Mouse (Mus musculus): Measurements from ENCODE around the gene Tpcn2.

Gene Tpcn2

DNA sequence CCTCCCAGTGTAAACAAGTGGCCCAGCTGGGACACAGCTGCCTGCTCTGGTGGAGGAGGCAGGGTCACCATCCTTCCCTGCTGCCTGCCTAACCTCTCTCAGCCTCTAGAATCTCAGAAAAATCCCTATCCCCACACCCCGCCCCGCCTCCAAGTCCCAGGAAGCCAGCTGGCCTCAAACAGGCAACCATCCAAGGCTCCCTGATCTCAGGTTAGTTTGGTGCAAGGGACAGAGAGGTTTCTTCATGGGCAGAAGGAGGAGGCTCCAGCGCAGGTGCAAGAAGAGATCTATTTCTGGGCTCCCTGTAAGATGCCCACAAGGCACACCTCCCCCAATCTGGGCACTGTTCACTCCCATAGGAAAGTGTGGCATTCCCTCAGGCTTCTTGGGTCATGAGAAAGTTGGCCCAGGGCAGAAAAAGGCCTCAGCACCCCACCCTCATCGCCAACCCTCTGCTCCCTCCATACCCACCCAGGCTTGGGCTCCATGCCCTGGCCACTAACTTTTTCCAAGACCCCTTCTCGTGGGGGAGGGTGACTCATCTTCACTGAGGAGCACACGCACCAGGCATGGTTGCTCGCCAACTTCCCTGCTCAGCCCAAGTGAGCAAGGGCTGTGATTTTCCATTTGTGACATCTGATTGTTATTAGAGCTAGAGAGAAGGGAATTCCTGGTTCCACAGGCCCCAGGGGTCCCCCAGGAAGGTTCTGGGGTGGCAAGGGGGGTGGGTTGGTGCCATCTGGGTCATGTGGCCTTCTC is 15.9 kb upstream of the Tpcn2 start:
- peak; percentile 83 for DNase-seq (ENCODE audit: low read depth)

- no peak for DNase-seq (ENCODE audit: low read depth)
Measured at GRCm38 (mm10) chr7:145298666-145299490, 15.1 kb upstream of the Tpcn2 start.

DNA sequence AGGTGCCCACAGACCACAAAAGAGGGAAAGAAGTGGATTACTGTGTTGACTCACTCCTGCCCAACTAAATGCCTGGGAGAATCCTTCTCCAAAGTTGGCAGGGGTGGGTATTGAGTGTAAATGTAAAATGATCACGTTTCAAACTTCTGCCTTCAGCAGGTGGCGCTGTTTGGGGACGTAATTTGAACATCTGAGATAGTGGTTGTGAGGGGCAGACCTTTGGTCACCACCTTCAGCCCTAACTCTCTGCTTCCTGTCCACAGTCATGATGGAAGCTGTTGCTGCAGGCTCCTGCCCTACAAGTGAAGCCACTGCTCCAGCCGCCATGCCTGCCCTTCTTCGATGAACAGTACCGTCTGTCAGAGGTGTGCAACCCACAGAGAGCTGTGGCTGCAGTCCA is 10.0 kb upstream of the Tpcn2 start:
- no peak for DNase-seq (ENCODE audit: low read depth)

DNA sequence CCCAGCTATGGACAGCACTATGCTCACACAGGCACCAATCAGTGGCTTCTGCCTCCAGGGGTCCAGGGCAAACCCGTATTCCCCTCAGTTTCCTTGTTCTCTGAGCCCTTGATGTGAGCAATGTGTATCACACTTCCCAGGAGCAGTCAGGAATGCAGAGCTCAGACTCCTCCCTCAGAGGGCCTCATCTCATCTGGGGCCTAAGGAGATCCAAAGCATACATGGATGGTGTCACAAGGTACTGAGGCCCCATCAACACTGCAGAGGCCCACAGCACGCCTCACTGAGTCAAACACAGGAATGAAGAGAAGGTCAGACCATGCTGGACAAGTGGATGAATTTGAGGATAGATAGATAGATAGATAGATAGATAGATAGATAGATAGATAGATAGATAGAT is 8.9 kb upstream of the Tpcn2 start:
- DNase-seq (ENCODE audit: low read depth), result no peak

DNA sequence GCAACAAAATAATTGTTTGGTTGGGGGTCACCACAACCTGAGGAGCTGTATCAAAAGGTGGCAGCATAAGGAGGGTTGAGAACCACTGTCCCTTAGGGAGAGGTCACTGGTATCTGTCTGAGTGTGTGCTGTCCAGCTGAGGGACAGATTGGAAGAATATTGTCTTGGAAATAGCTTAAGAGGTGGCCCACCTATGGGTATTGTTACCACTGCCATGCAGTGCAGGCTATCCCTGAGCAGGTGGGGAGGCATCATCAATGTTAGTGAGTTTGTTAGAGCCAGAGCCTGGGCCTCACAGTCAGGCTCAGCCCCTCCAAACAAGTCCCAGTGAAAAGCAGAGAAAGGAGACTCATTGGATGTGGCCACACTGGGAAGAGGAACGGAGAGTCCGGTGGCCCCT is 8.0 kb upstream of the Tpcn2 start:
- DNase-seq (ENCODE audit: low read depth), result no peak

- DNase-seq (ENCODE audit: low read depth), result peak; percentile 74
Measured at GRCm38 (mm10) chr7:145289302-145289701, 5.5 kb upstream of the Tpcn2 start.

GRCm38 (mm10) chr7:145287410-145287809 is 3.6 kb upstream of the Tpcn2 start:
- no peak for DNase-seq (ENCODE audit: low read depth)

DNA sequence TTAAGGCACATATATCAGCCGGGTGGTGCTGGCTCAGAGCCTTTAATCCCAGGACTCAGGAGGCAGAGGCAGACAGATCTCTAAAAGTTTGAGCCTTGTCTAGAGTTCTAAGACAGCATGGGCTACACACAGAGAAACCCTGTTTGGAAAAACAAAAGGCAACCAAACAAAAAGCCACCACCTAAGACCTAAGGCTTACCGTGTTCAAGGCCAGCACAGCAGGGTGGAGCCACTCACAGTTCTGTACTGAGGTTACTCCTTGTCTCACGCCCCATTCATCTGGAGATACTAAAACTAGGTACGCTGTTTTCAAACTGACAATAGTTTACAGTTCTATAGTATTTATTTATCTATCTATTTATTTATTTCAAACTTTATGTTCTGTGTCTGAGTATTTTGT is 1.7 kb upstream of the Tpcn2 start:
- DNase-seq (ENCODE audit: low read depth), result no peak

DNA sequence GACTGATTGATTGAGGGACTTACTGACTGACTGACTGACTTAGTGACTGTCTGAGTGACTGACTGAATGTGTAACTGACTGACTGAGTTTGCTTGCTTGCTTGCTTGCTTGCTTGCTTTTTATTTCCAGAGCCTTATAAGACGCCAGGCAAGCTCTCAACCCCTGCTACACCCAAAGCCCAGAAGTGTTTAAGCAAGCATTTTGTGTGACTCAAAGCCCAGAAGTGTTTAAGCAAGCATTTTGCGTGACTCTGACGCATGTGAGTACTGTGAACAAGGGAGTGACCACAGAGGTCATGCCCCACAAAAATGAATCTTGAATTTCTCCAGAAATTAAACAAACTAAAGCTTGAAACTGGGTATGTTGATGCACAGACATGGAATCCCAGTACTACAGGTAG is 482 bp upstream of the Tpcn2 start:
- peak; percentile 64 for DNase-seq (ENCODE audit: low read depth)

- no peak for DNase-seq (ENCODE audit: low read depth)
Measured at GRCm38 (mm10) chr7:145283041-145283440, 770 bp downstream of the Tpcn2 start.

- DNase-seq (ENCODE audit: low read depth), result no peak
Measured at GRCm38 (mm10) chr7:145281396-145281795, 2.4 kb downstream of the Tpcn2 start.

DNA sequence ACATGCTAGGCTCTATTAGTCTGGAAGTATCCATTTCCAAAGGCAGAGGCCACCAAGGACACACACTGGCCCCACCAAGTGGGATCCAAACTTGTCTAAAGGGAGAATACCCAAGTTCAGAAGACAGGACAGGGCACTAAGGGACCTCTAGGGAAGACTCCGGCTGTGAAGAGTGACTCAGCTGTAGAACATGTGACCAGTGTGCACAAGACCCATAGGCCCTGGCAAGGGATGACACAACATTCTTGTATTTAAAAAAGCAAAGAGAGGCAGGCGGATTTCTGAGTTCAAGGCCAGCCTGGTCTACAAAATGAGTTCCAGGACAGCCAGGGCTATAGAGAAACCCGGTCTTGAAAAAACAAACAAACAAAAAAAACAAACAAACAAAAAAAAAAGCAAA is 8.3 kb downstream of the Tpcn2 start:
- no peak for DNase-seq (ENCODE audit: low read depth)

- no peak for DNase-seq (ENCODE audit: low read depth)
Measured at GRCm38 (mm10) chr7:145270955-145271354, 12.9 kb downstream of the Tpcn2 start.

- DNase-seq (ENCODE audit: low read depth), result no peak
Measured at GRCm38 (mm10) chr7:145268890-145269289, 14.9 kb downstream of the Tpcn2 start.

- no peak for DNase-seq (ENCODE audit: low read depth)
Measured at GRCm38 (mm10) chr7:145266011-145266410, 17.8 kb downstream of the Tpcn2 start.

GRCm38 (mm10) chr7:145264202-145264601 is 19.6 kb downstream of the Tpcn2 start:
- DNase-seq (ENCODE audit: low read depth), result no peak

- no peak for DNase-seq (ENCODE audit: low read depth)
Measured at GRCm38 (mm10) chr7:145256092-145256491, 27.7 kb downstream of the Tpcn2 start.

GRCm38 (mm10) chr7:145253986-145254630 is 29.7 kb downstream of the Tpcn2 start:
- DNase-seq (ENCODE audit: low read depth), result no peak

DNA sequence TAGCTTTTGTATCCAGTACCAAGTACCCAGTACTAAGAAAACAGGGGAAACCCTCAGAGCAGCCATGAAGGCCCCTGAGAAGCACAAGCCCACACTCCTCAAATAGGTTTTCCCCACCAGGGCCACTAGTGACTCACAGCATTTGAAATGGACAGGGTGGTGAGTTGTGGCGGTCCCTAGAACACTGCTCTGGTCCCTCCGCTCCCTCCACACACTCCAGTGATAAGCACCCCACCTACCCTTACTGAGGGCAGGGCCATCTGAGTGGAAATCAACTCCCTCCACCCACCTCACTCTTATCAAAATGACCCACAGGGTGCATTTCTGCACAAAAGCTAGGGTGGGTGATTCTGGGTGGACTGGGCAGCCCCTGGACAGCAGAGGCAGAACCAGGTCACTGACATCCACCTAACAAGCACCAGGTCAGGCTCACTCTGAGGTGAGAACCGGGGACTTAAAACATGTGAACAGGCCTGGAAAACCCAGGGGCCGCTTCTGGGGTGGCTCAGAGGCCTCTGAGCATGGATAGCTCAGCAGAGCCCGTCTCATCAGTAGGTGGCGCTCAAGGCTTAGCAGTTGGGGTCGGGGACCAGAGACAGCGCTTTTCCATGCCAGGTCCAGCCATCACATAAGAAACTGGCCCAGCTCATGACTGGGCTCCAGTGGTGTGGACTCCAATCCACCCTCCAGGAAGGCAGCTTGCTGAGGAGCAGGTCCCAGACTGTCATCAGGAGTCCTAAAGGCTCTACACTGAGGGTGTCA is 30.9 kb downstream of the Tpcn2 start:
- peak; percentile 47 for DNase-seq (ENCODE audit: low read depth)

- DNase-seq (ENCODE audit: low read depth), result no peak
Measured at GRCm38 (mm10) chr7:145250225-145250624, 33.6 kb downstream of the Tpcn2 start.

DNA sequence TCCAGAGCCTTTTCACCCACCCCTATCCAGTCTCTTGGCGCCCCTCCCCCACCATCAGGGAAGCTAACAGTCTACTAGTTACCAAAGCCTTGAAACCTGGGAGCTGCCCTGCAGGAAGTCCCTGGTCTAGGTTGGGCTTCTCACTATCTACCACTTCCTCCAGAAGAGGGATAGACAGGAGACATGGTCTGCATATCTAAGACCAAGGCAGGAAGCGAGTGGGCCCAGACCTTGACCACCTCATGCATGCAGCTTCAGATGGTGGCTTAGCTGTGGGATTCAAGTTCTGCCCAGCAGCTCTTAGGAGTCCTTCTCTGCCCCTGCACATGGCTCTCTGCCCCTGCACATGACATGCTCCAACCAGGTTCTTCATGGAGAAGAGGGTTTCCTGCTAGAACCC is 34.9 kb downstream of the Tpcn2 start:
- DNase-seq (ENCODE audit: low read depth), result no peak
